18 mouse cellular contexts compared by ENCODE assay signal in genomic region chr6:70073841-70074240, GRCm38 (mm10).
DNase-seq lines count a peak whose midpoint lies in the region; ATAC-seq and TF ChIP-seq lines count a peak whose summit lies in the region.
"Had no signal": no experiment of that assay in that cellular context is flagged by ENCODE, and none has a peak within 500 bp of the region (broad histone marks: within the 10 kb centered on the region; RNA-seq: fewer than 3 reads in every experiment).

No protein-coding gene starts in this region.

- H3K27ac ChIP-seq in kidney, postnatal 0 days = no peak overlapping the region
- no peak overlapping the region for H3K27ac ChIP-seq in stomach, embryonic 15.5 days
- H3K27ac ChIP-seq: forebrain, embryonic 10.5 days; heart, embryonic 10.5 days; hindbrain, embryonic 14.5 days; limb, embryonic 12.5 days; liver, embryonic 14.5 days; midbrain, embryonic 15.5 days had no signal

- H3K9me3 ChIP-seq in kidney, postnatal 0 days (replicated peaks; ENCODE audit: low read length) = no peaks in the 10 kb centered on the region
- no peaks in the 10 kb centered on the region for H3K9me3 ChIP-seq in stomach, embryonic 15.5 days
- H3K9me3 ChIP-seq: forebrain, embryonic 10.5 days; G1E; heart, embryonic 10.5 days; limb, embryonic 12.5 days; midbrain, embryonic 15.5 days had no signal

- WGBS in kidney, postnatal 0 days = 19% methylated on average over 4 of the region's 4 CpGs
- WGBS in stomach, embryonic 15.5 days = 68% methylated on average over 4 of the region's 4 CpGs

- no peaks in the 10 kb centered on the region for H3K4me1 ChIP-seq in kidney, postnatal 0 days (replicated peaks; ENCODE audit: insufficient read depth, low read length)
- H3K4me1 ChIP-seq in stomach, embryonic 15.5 days = no peaks in the 10 kb centered on the region
- H3K4me1 ChIP-seq: forebrain, embryonic 10.5 days; heart, embryonic 10.5 days; limb, embryonic 12.5 days; midbrain, embryonic 15.5 days had no signal

- no peak overlapping the region for H3K9ac ChIP-seq in kidney, postnatal 0 days (ENCODE audit: low read depth, low read length)
- no peak overlapping the region for H3K9ac ChIP-seq in stomach, embryonic 15.5 days
- H3K9ac ChIP-seq: hindbrain, embryonic 14.5 days; limb, embryonic 12.5 days; liver, embryonic 14.5 days; midbrain, embryonic 15.5 days had no signal

- TF ChIP-seq CTCF in kidney, postnatal 0 days (IDR thresholded peaks at IDR 0.05; ENCODE audit: low read depth) = no peak

- no peak overlapping the region for H3K4me2 ChIP-seq in kidney, postnatal 0 days (ENCODE audit: low read length)
- no peak overlapping the region for H3K4me2 ChIP-seq in stomach, embryonic 15.5 days
- H3K4me2 ChIP-seq: hindbrain, embryonic 14.5 days; limb, embryonic 12.5 days; midbrain, embryonic 15.5 days had no signal

- H3K4me3 ChIP-seq in kidney, postnatal 0 days (replicated peaks; ENCODE audit: low read depth, low read length) = no peak overlapping the region
- no peak overlapping the region for H3K4me3 ChIP-seq in stomach, embryonic 15.5 days (replicated peaks)
- H3K4me3 ChIP-seq: forebrain, embryonic 10.5 days; heart, embryonic 10.5 days; limb, embryonic 12.5 days; midbrain, embryonic 15.5 days had no signal

- ATAC-seq in kidney, postnatal 0 days (replicated peaks; ENCODE audit: low FRiP score, low read depth) = peak; percentile 25; the same call in 1 of the 2 replicates
- peak; percentile 43; the same call in 1 of the 2 replicates for ATAC-seq in stomach, embryonic 15.5 days (ENCODE audit: insufficient read depth, low FRiP score, low read depth)
- no peak for ATAC-seq in erythroid progenitor cell, adult 5-6 weeks (replicated peaks; ENCODE audit: low FRiP score, poor library complexity, severe bottlenecking)
- ATAC-seq: lung, postnatal 0 days; midbrain, embryonic 15.5 days had no signal

- peak; percentile 24 for DNase-seq in kidney, postnatal 0 days (ENCODE audit: low spot score)
- DNase-seq in kidney, postnatal 36 days = no peak
- DNase-seq in right cerebral cortex, adult 18-20 months = peak; percentile 63
- no peak for DNase-seq in right cerebral cortex, postnatal 14 days
- peak; percentile 16 to 37 for DNase-seq in frontal cortex, postnatal 36 days (ENCODE audit: low spot score in 2 of 2)
- DNase-seq: cerebellum, adult 9-11 months; heart, postnatal 14 days; kidney, adult 18-20 months had no signal

- no peaks in the 10 kb centered on the region for H3K36me3 ChIP-seq in kidney, postnatal 0 days (ENCODE audit: insufficient read depth, low read length)
- H3K36me3 ChIP-seq in stomach, embryonic 15.5 days = no peaks in the 10 kb centered on the region
- H3K36me3 ChIP-seq: forebrain, embryonic 10.5 days; G1E; heart, embryonic 10.5 days; limb, embryonic 12.5 days; midbrain, embryonic 15.5 days had no signal

- H3K27me3 ChIP-seq in kidney, postnatal 0 days (ENCODE audit: insufficient read depth, low read length) = no peaks in the 10 kb centered on the region
- H3K27me3 ChIP-seq in stomach, embryonic 15.5 days (replicated peaks) = no peaks in the 10 kb centered on the region
- H3K27me3 ChIP-seq: limb, embryonic 12.5 days; midbrain, embryonic 15.5 days had no signal

Comparison
In these comparisons a context has a peak if more than half of its experiments do, and no peak if none do; other contexts are left out.
1. DNase-seq: peak in kidney, postnatal 0 days (single experiment), right cerebral cortex, adult 18-20 months (single experiment) and frontal cortex, postnatal 36 days (2 of 2); none in kidney, postnatal 36 days (0 of 2) and right cerebral cortex, postnatal 14 days (single experiment).